Mouse (Mus musculus) midbrain, embryonic 13.5 days (tissue): Measurements from ENCODE around the gene Tll2. TPM values are rescaled to one million over a fixed set of nuclear protein-coding genes. Genes with fewer than 3 reads are reported as not detected.

Experiments
- ATAC-seq: fragments of 200-750 bp; cut with Nextera tagmentation; 2 replicates; pipeline ENCODE4 v1.8.0; 2017; ENCODE audit warnings: mild to moderate bottlenecking, moderate TSS enrichment, moderate library complexity
- H3K27ac ChIP-seq: fragments of 300-500 bp; sonication (generic); 2 replicates; pipeline ENCODE4 v1.5.1; 2015; ENCODE audit warnings: inconsistent platforms, mild to moderate bottlenecking, moderate library complexity
- H3K27me3 ChIP-seq: fragments of 300-500 bp; sonication (generic); 2 replicates; pipeline ENCODE4 v1.6.1; 2015; ENCODE audit warnings: mild to moderate bottlenecking, inconsistent platforms
- H3K36me3 ChIP-seq: fragments of 300-500 bp; sonication (generic); 2 replicates; pipeline ENCODE4 v1.6.1; 2015; ENCODE audit warnings: mild to moderate bottlenecking, inconsistent platforms
- H3K4me1 ChIP-seq: fragments of 300-500 bp; sonication (generic); replicated peaks from 2 replicates; pipeline ENCODE4 v1.6.1; 2015; ENCODE audit warnings: inconsistent platforms
- H3K4me2 ChIP-seq: fragments of 300-500 bp; sonication (generic); replicated peaks from 2 replicates; pipeline ENCODE4 v1.6.1; 2015; ENCODE audit warnings: moderate library complexity, mild to moderate bottlenecking, inconsistent platforms
- H3K4me3 ChIP-seq: fragments of 300-500 bp; sonication (generic); replicated peaks from 2 replicates; pipeline ENCODE4 v1.5.1; 2015; ENCODE audit warnings: mild to moderate bottlenecking, inconsistent platforms
- H3K9ac ChIP-seq: fragments of 300-500 bp; sonication (generic); replicated peaks from 2 replicates; pipeline ENCODE4 v1.6.1; 2015; ENCODE audit warnings: mild to moderate bottlenecking, inconsistent platforms
- H3K9me3 ChIP-seq: fragments of 300-500 bp; sonication (generic); 2 replicates; pipeline ENCODE4 v1.6.1; 2016; ENCODE audit warnings: mild to moderate bottlenecking, inconsistent platforms
- WGBS: fragments of 180-500 bp; shearing (Covaris S2); methylation state at CpG from one replicate; pipeline ENCODE4 v1.1.7; 2015; 5-methylcytosine and 5-hydroxymethylcytosine counted together
- polyA plus RNA-seq: library from polyadenylated mRNA; unstranded; fragments of >200 nt; fragmentation: Nextera tagmentation; extraction: Ambion mirVana; gene quantifications from 2 replicates; pipeline ENCODE4 v1.2.1, GENCODE M21; 2015

Gene Tll2
- polyA plus RNA-seq, result 1.4 and 1.6 TPM in 2 replicates

DNA sequence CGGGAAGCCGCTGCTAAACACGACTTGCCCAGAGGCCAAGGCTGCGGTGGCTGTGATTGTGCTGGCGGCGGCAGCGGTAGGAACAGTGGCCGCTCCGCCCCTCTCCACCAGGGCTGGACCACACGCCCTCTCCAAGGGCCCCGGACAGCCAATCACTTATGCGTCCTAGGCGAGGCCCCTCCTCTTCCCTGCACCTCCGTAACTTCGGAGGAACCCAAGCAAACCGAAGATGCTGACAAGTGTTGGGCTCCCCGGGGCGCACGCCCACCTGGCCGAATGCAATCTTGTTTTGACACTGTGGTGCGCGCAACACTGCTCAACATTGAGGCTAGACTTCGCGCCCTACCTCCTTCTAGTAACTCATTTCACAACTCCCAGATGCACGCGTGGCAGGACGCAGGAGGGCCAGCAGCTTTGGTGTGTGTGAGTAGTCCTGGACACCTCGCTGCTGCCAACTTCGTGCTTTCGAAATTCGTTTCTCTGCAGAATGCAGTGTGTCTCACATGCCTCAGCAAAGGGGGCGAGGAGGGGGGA lies at the start of gene Tll2:
Gene Tll2, minus strand, starts transcription at position 25 of the 534 bp plus-strand sequence.
- peak; percentile 94 for ATAC-seq
- WGBS, result 2% methylated on average over 32 of the region's 32 CpGs
- peaks cover 78% of the 10 kb centered on the region for H3K27me3 ChIP-seq
- peak within 1 kb of the TSS; percentile 57 for H3K9ac ChIP-seq
- H3K4me2 ChIP-seq, result peak within 1 kb of the TSS; percentile 88
- H3K4me3 ChIP-seq, result peak within 1 kb of the TSS; percentile 48
- H3K9me3 ChIP-seq, result no peaks in the 10 kb centered on the region
- H3K27ac ChIP-seq, result no peak within 1 kb of the TSS
- peaks cover 13% of the 10 kb centered on the region for H3K36me3 ChIP-seq
- H3K4me1 ChIP-seq, result peaks cover 21% of the 10 kb centered on the region

DNA sequence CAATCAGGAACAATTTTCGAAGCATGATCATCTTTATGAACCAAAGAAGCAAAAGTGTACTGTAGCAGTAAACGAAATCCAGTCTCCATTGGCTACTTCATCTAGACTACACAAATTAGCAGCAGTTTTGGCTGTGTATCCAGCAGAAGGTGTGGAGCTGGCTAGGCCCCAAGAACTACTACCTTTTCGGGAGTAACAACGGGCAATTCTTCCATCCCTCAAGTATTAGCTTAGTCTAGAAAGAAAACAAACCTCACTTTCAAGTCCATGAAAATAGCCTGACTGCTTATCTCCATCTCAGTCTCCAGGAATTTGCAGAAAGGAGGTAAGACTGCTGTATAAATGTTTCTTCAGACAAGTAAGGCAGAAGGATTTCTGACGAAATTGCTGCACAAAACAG lies 47.9 kb upstream of the Tll2 start:
- Histone ChIP-seq H3K9ac (no peak overlapping the region), H3K27ac (no peak overlapping the region), H3K36me3 (0 out of 2 replicates have a peak, but pooled peaks cover 4% of the 10 kb centered on the region), H3K4me3 (no peak overlapping the region), H3K9me3 (no peaks in the 10 kb centered on the region), H3K4me1 (peaks cover 8% of the 10 kb centered on the region), H3K27me3 (no peaks in the 10 kb centered on the region), H3K4me2 (no peak overlapping the region)
- no peak for ATAC-seq
- WGBS, result 90% methylated on average over 5 of the region's 5 CpGs

- no peak overlapping the region for H3K9ac ChIP-seq
- no peaks in the 10 kb centered on the region for H3K27me3 ChIP-seq
- H3K36me3 ChIP-seq, result peaks cover 16% of the 10 kb centered on the region
- no peak overlapping the region for H3K4me2 ChIP-seq
- H3K27ac ChIP-seq, result no peak overlapping the region
- H3K9me3 ChIP-seq, result no peaks in the 10 kb centered on the region
- H3K4me3 ChIP-seq, result no peak overlapping the region
- no peaks in the 10 kb centered on the region for H3K4me1 ChIP-seq
- no peak for ATAC-seq
- 81% methylated on average over 4 of the region's 4 CpGs for WGBS
Observed at GRCm38 (mm10) chr19:41248968-41249367, 42.3 kb upstream of the Tll2 start.

DNA sequence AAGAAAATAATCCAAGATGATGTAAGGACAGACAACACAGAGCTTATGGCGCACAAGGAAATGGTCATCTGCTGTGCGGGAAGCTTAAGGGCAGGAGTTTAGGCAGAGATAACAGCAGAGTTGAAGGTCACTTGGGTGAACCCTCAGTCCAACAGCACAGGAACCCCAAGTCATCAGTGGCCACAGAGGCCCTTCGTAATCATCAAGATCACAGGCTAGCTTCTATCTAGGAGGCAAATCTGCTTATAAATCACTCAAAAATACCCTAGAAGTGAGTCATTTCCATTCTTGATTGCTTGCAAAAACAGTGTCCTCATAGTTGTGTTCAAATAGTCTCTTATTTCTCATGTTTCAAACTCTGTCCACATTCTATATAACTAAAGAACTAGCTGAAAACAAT lies 41.6 kb upstream of the Tll2 start:
- Histone ChIP-seq H3K4me3 (no peak overlapping the region), H3K4me1 (no peaks in the 10 kb centered on the region), H3K9ac (no peak overlapping the region), H3K27me3 (no peaks in the 10 kb centered on the region), H3K4me2 (no peak overlapping the region), H3K36me3 (peaks cover 17% of the 10 kb centered on the region), H3K9me3 (no peaks in the 10 kb centered on the region), H3K27ac (no peak overlapping the region)
- ATAC-seq, result no peak
- whole genome bisulfite sequencing, result 95% methylated on average over 3 of the region's 3 CpGs

GRCm38 (mm10) chr19:41246271-41246670 lies 39.6 kb upstream of the Tll2 start:
- no peak for ATAC-seq
- H3K4me2 ChIP-seq, result no peak overlapping the region

GRCm38 (mm10) chr19:41244581-41244980 lies 37.9 kb upstream of the Tll2 start:
- no peaks in the 10 kb centered on the region for H3K27me3 ChIP-seq
- no peak for ATAC-seq
- no peak overlapping the region for H3K9ac ChIP-seq
- H3K4me1 ChIP-seq, result no peaks in the 10 kb centered on the region
- H3K36me3 ChIP-seq, result peaks cover 49% of the 10 kb centered on the region
- WGBS, result 60% methylated on average over 6 of the region's 6 CpGs
- no peaks in the 10 kb centered on the region for H3K9me3 ChIP-seq
- no peak overlapping the region for H3K4me3 ChIP-seq
- H3K27ac ChIP-seq, result no peak overlapping the region
- H3K4me2 ChIP-seq, result no peak overlapping the region

More at GRCm38 (mm10) chr19:41246271-41246670, 39.6 kb upstream of the Tll2 start:
- WGBS, result 89% methylated on average over 4 of the region's 4 CpGs
- H3K36me3 ChIP-seq, result peaks cover 36% of the 10 kb centered on the region
- no peak overlapping the region for H3K9ac ChIP-seq
- no peaks in the 10 kb centered on the region for H3K4me1 ChIP-seq
- no peaks in the 10 kb centered on the region for H3K27me3 ChIP-seq
- no peak overlapping the region for H3K4me3 ChIP-seq
- no peak overlapping the region for H3K27ac ChIP-seq
- H3K9me3 ChIP-seq, result no peaks in the 10 kb centered on the region

GRCm38 (mm10) chr19:41241997-41242396 lies 35.4 kb upstream of the Tll2 start:
- H3K27me3 ChIP-seq, result no peaks in the 10 kb centered on the region
- H3K27ac ChIP-seq, result no peak overlapping the region
- peaks cover 59% of the 10 kb centered on the region for H3K36me3 ChIP-seq
- 98% methylated on average over 5 of the region's 5 CpGs for WGBS
- H3K4me3 ChIP-seq, result no peak overlapping the region
- no peaks in the 10 kb centered on the region for H3K4me1 ChIP-seq
- H3K4me2 ChIP-seq, result no peak overlapping the region
- ATAC-seq, result no peak
- no peaks in the 10 kb centered on the region for H3K9me3 ChIP-seq
- no peak overlapping the region for H3K9ac ChIP-seq

- Histone ChIP-seq H3K9ac (no peak overlapping the region), H3K36me3 (peaks cover 50% of the 10 kb centered on the region), H3K4me1 (no peaks in the 10 kb centered on the region), H3K4me3 (no peak overlapping the region), H3K27ac (no peak overlapping the region), H3K9me3 (no peaks in the 10 kb centered on the region), H3K27me3 (no peaks in the 10 kb centered on the region), H3K4me2 (no peak overlapping the region)
- no peak for ATAC-seq
- 95% methylated on average over 4 of the region's 4 CpGs for WGBS
Observed at GRCm38 (mm10) chr19:41233698-41234097, 27.1 kb upstream of the Tll2 start.

GRCm38 (mm10) chr19:41208326-41208725 lies 1.7 kb upstream of the Tll2 start:
- peaks cover 21% of the 10 kb centered on the region for H3K4me1 ChIP-seq
- peaks cover 14% of the 10 kb centered on the region for H3K36me3 ChIP-seq
- WGBS, result 80% methylated on average over 7 of the region's 7 CpGs
- no peak overlapping the region for H3K9ac ChIP-seq
- no peak overlapping the region for H3K27ac ChIP-seq
- no peak for ATAC-seq
- H3K4me2 ChIP-seq, result no peak overlapping the region
- H3K9me3 ChIP-seq, result no peaks in the 10 kb centered on the region
- peaks cover 63% of the 10 kb centered on the region for H3K27me3 ChIP-seq
- no peak overlapping the region for H3K4me3 ChIP-seq

- Histone ChIP-seq H3K9me3 (no peaks in the 10 kb centered on the region), H3K4me3 (peak overlapping the region; percentile 48), H3K4me1 (peaks cover 21% of the 10 kb centered on the region), H3K4me2 (peak overlapping the region; percentile 88), H3K27me3 (peaks cover 84% of the 10 kb centered on the region), H3K27ac (no peak overlapping the region), H3K36me3 (peaks cover 12% of the 10 kb centered on the region), H3K9ac (peak overlapping the region; percentile 57)
- peak; percentile 73 for ATAC-seq
- WGBS, result under 1% methylated on average over 46 of the region's 46 CpGs
Observed at GRCm38 (mm10) chr19:41206041-41206810, 409 bp downstream of the Tll2 start.

- ATAC-seq, result no peak
- WGBS, result 66% methylated on average over 11 of the region's 11 CpGs
- Histone ChIP-seq H3K9me3 (no peaks in the 10 kb centered on the region), H3K36me3 (peaks cover 3% of the 10 kb centered on the region; the same call in 1 of the 2 replicates), H3K27me3 (peaks cover 97% of the 10 kb centered on the region), H3K4me2 (peak overlapping the region; percentile 88), H3K9ac (no peak overlapping the region), H3K4me3 (no peak overlapping the region), H3K4me1 (peaks cover 21% of the 10 kb centered on the region), H3K27ac (no peak overlapping the region)
Observed at GRCm38 (mm10) chr19:41204159-41205081, 2.2 kb downstream of the Tll2 start.

DNA sequence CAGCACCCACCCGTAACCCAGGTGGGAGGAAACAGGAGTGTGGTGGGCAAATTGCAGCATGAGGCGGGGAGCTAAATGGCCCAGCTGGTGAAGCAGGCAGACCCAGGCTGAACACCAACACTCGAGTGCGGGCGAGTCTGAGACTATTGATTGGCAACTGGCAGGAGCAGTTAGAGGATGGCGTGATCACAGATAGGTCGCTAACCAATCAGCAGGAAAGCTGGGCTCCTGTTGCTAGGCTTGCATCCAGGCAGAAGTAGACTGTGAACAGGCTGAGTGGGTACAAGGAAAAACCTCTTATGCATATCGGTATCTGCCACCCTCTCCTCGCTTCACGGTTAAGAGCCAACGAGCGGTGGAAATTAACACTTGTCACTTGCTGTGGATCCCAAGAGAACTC lies 9.0 kb downstream of the Tll2 start:
- 88% methylated on average over 12 of the region's 12 CpGs for whole genome bisulfite sequencing
- Histone ChIP-seq H3K4me3 (no peak overlapping the region), H3K27ac (no peak overlapping the region), H3K4me2 (no peak overlapping the region), H3K27me3 (peaks cover 99% of the 10 kb centered on the region), H3K9ac (no peak overlapping the region), H3K36me3 (no peaks in the 10 kb centered on the region), H3K4me1 (no peaks in the 10 kb centered on the region), H3K9me3 (no peaks in the 10 kb centered on the region)
- ATAC-seq, result no peak
